Mouse (Mus musculus) bone marrow macrophage, adult 2 months (primary cell): ENCODE data around the gene Klk1.

ENCODE experiments used
- CTCF ChIP-seq: IDR thresholded peaks from 2 replicates; pipeline ENCODE4 v1.5.1; 2012; ENCODE audit warnings: low read depth, mild to moderate bottlenecking, low read length, moderate library complexity
- POLR2A ChIP-seq: IDR thresholded peaks from 2 replicates; pipeline ENCODE4 v1.6.1; 2012; ENCODE audit warnings: mild to moderate bottlenecking, low read depth, low read length, borderline replicate concordance

- TF ChIP-seq POLR2A (no peak), CTCF (no peak)
Observed at GRCm38 (mm10) chr7:44260410-44260809, 35.2 kb downstream of the Klk1 start.
